ENCODE assay signal across 25 mouse cellular contexts in the genomic region with DNA sequence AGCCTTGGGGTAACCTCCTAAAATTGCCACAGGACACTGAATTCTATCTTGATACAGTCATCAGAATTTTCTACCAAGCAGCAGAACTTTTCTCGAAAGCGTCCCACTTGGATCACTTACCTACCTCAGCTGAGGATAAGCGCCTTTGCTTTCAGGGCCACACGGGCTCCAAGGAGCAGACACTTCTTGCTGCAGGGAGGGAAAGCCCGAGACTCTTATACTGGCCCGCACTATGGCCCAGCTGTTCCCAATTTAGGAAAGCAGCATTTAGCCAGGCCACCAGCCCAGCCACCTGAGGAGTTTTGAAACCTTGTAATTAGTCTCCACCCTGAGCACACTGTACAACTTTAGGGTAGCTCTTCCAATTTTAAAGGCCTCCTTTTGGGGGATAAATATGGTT. TPM values are rescaled to one million over a fixed set of nuclear protein-coding genes. Genes with fewer than 3 reads are reported as not detected.
DNase-seq lines count a peak whose midpoint lies in the region; ATAC-seq lines count a peak whose summit lies in the region.
"Had no signal": no experiment of that assay in that cellular context is flagged by ENCODE, and none has a peak within 500 bp of the region (broad histone marks: within the 10 kb centered on the region; RNA-seq: fewer than 3 reads in every experiment).

No protein-coding gene starts in this region.

- no peak overlapping the region for H3K4me2 ChIP-seq in hindbrain, embryonic 11.5 days (replicated peaks; ENCODE audit: low read depth, low read length)
- H3K4me2 ChIP-seq in embryonic facial prominence, embryonic 14.5 days (ENCODE audit: low read depth, low read length) = no peak overlapping the region
- H3K4me2 ChIP-seq in limb, embryonic 12.5 days = no peak overlapping the region
- H3K4me2 ChIP-seq: embryonic facial prominence, embryonic 15.5 days; forebrain, embryonic 15.5 days; heart, embryonic 13.5 days; hindbrain, embryonic 13.5 days had no signal

- no peak overlapping the region for H3K27ac ChIP-seq in hindbrain, embryonic 10.5 days
- no peak overlapping the region for H3K27ac ChIP-seq in hindbrain, embryonic 11.5 days (ENCODE audit: low read depth, low read length)
- H3K27ac ChIP-seq in embryonic facial prominence, embryonic 14.5 days (replicated peaks; ENCODE audit: low read depth, low read length) = no peak overlapping the region
- H3K27ac ChIP-seq in limb, embryonic 12.5 days = peak overlapping the region; percentile 18; the same call in 1 of the 2 replicates
- H3K27ac ChIP-seq: embryonic facial prominence, embryonic 15.5 days; forebrain, embryonic 10.5 days; forebrain, embryonic 15.5 days; heart, adult 2 months; heart, embryonic 13.5 days; hindbrain, embryonic 13.5 days; hindbrain, postnatal 0 days had no signal

- 79% methylated on average over 6 of the region's 6 CpGs for WGBS in hindbrain, embryonic 10.5 days
- 84% methylated on average over 6 of the region's 6 CpGs for WGBS in hindbrain, embryonic 11.5 days
- 40% methylated on average over 6 of the region's 6 CpGs for WGBS in embryonic facial prominence, embryonic 14.5 days
- whole genome bisulfite sequencing in limb, embryonic 12.5 days = 16% methylated on average over 6 of the region's 6 CpGs

- no peaks in the 10 kb centered on the region for H3K4me1 ChIP-seq in hindbrain, embryonic 10.5 days (replicated peaks)
- H3K4me1 ChIP-seq in hindbrain, embryonic 11.5 days (replicated peaks; ENCODE audit: control insufficient read depth, insufficient read depth, low read length) = no peaks in the 10 kb centered on the region
- no peaks in the 10 kb centered on the region for H3K4me1 ChIP-seq in embryonic facial prominence, embryonic 14.5 days (ENCODE audit: control insufficient read depth, insufficient read depth, low read length)
- peaks cover 15% of the 10 kb centered on the region for H3K4me1 ChIP-seq in limb, embryonic 12.5 days (replicated peaks)
- H3K4me1 ChIP-seq: embryonic facial prominence, embryonic 15.5 days; forebrain, embryonic 10.5 days; heart, embryonic 13.5 days; hindbrain, embryonic 13.5 days had no signal

- H3K27me3 ChIP-seq in hindbrain, embryonic 10.5 days (ENCODE audit: insufficient read depth, poor library complexity, severe bottlenecking) = no peaks in the 10 kb centered on the region
- no peaks in the 10 kb centered on the region for H3K27me3 ChIP-seq in hindbrain, embryonic 11.5 days (ENCODE audit: control insufficient read depth, insufficient read depth, low read length)
- H3K27me3 ChIP-seq in embryonic facial prominence, embryonic 14.5 days (replicated peaks; ENCODE audit: control insufficient read depth, insufficient read depth, low read length) = no peaks in the 10 kb centered on the region
- no peaks in the 10 kb centered on the region for H3K27me3 ChIP-seq in limb, embryonic 12.5 days
- H3K27me3 ChIP-seq: embryonic facial prominence, embryonic 15.5 days; forebrain, embryonic 15.5 days; heart, embryonic 13.5 days; hindbrain, embryonic 13.5 days had no signal

- H3K4me3 ChIP-seq in hindbrain, embryonic 10.5 days = no peak overlapping the region
- H3K4me3 ChIP-seq in hindbrain, embryonic 11.5 days (ENCODE audit: low read depth, low read length) = no peak overlapping the region
- no peak overlapping the region for H3K4me3 ChIP-seq in embryonic facial prominence, embryonic 14.5 days (ENCODE audit: low read depth, low read length)
- no peak overlapping the region for H3K4me3 ChIP-seq in limb, embryonic 12.5 days (replicated peaks)
- H3K4me3 ChIP-seq: embryonic facial prominence, embryonic 15.5 days; erythroblast, embryonic 14.5 days; forebrain, embryonic 10.5 days; forebrain, embryonic 15.5 days; heart, adult 2 months; heart, embryonic 13.5 days; hindbrain, embryonic 13.5 days had no signal

- no peak for ATAC-seq in hindbrain, embryonic 11.5 days (ENCODE audit: low FRiP score)
- ATAC-seq in embryonic facial prominence, embryonic 14.5 days (ENCODE audit: low read depth) = peak; percentile 50; the same call in 1 of the 2 replicates
- ATAC-seq in limb, embryonic 12.5 days (ENCODE audit: insufficient number of reproducible peaks, insufficient read depth, low FRiP score, low TSS enrichment, low read depth) = no peak; the same call in 1 of the 2 replicates
- ATAC-seq: CD4-positive, CD25-positive, alpha-beta regulatory T cell, adult 4 months; forebrain, embryonic 15.5 days; hindbrain, postnatal 0 days had no signal

- H3K9ac ChIP-seq in hindbrain, embryonic 11.5 days (ENCODE audit: low read depth, low read length) = no peak overlapping the region
- H3K9ac ChIP-seq in embryonic facial prominence, embryonic 14.5 days (ENCODE audit: low read depth, low read length) = no peak overlapping the region
- no peak overlapping the region for H3K9ac ChIP-seq in limb, embryonic 12.5 days (replicated peaks)
- H3K9ac ChIP-seq: embryonic facial prominence, embryonic 15.5 days; forebrain, embryonic 15.5 days; heart, embryonic 13.5 days; hindbrain, embryonic 13.5 days had no signal

- DNase-seq in embryo, embryonic 10.5 days (ENCODE audit: low spot score) = peak; percentile 46
- DNase-seq in embryo, embryonic 9.5 days (ENCODE audit: extremely low spot score) = no peak
- DNase-seq in hindbrain, embryonic 10.5 days (ENCODE audit: low spot score) = peak; percentile 10
- DNase-seq in hindbrain, embryonic 11.5 days (ENCODE audit: low spot score) = no peak
- DNase-seq in embryonic facial prominence, embryonic 14.5 days (ENCODE audit: low spot score) = peak; percentile 36
- DNase-seq in kidney, postnatal 14 days = no peak
- DNase-seq in urinary bladder, adult 2 months (ENCODE audit: low spot score) = no peak
- DNase-seq: adrenal gland, postnatal 10 days; B cell, adult 2 months; cerebellum, adult 11-12 months; cerebellum, adult 9-10 months; cerebellum, postnatal 25 days; gastrocnemius, postnatal 14 days; heart, adult 2 months; heart, postnatal 36 days had no signal

- no peaks in the 10 kb centered on the region for H3K9me3 ChIP-seq in hindbrain, embryonic 10.5 days
- H3K9me3 ChIP-seq in hindbrain, embryonic 11.5 days (ENCODE audit: control insufficient read depth, low read length) = no peaks in the 10 kb centered on the region
- no peaks in the 10 kb centered on the region for H3K9me3 ChIP-seq in embryonic facial prominence, embryonic 14.5 days (ENCODE audit: control insufficient read depth, low read length)
- peaks cover 2% of the 10 kb centered on the region; the same call in 1 of the 2 replicates for H3K9me3 ChIP-seq in limb, embryonic 12.5 days
- H3K9me3 ChIP-seq: embryonic facial prominence, embryonic 15.5 days; forebrain, embryonic 10.5 days; forebrain, embryonic 15.5 days; heart, embryonic 13.5 days; hindbrain, embryonic 13.5 days had no signal

- H3K36me3 ChIP-seq in hindbrain, embryonic 10.5 days = no peaks in the 10 kb centered on the region
- no peaks in the 10 kb centered on the region for H3K36me3 ChIP-seq in hindbrain, embryonic 11.5 days (ENCODE audit: control insufficient read depth, insufficient read depth, low read length)
- H3K36me3 ChIP-seq in embryonic facial prominence, embryonic 14.5 days (ENCODE audit: control insufficient read depth, insufficient read depth, low read length) = no peaks in the 10 kb centered on the region
- no peaks in the 10 kb centered on the region for H3K36me3 ChIP-seq in limb, embryonic 12.5 days
- H3K36me3 ChIP-seq: embryonic facial prominence, embryonic 15.5 days; forebrain, embryonic 10.5 days; forebrain, embryonic 15.5 days; G1E; heart, embryonic 13.5 days; hindbrain, embryonic 13.5 days had no signal

RNA-seq across cellular contexts. Expression of a gene that starts 40.3 kb away (rescaled TPM):
- 0.91 and 1.5 TPM in 2 replicates for polyA plus RNA-seq in hindbrain, embryonic 10.5 days (2016; fragmentation: Nextera tagmentation; extraction: Ambion mirVana)
- polyA plus RNA-seq in hindbrain, embryonic 11.5 days (2014; fragmentation: Nextera tagmentation; extraction: Ambion mirVana) = 1.6 and 3.0 TPM in 2 replicates
- 2.0 and 2.4 TPM in 2 replicates for polyA plus RNA-seq in embryonic facial prominence, embryonic 14.5 days (2014; fragmentation: Nextera tagmentation; extraction: Ambion mirVana)
- polyA plus RNA-seq in limb, embryonic 12.5 days (2016; fragmentation: Nextera tagmentation; extraction: Ambion mirVana) = 2.0 and 2.4 TPM in 2 replicates
- polyA plus RNA-seq in urinary bladder, adult 2 months (2012; rRNA removed) = 2.5 and 2.8 TPM in 2 replicates
- polyA plus RNA-seq: erythroblast, embryonic 14.5 days; G1E had no signal

Comparison
In these comparisons a context has a peak if more than half of its experiments do, and no peak if none do; other contexts are left out.
1. DNase-seq: peak in embryo, embryonic 10.5 days (single experiment), hindbrain, embryonic 10.5 days (single experiment) and embryonic facial prominence, embryonic 14.5 days (single experiment); none in embryo, embryonic 9.5 days (single experiment), hindbrain, embryonic 11.5 days (single experiment), kidney, postnatal 14 days (single experiment) and urinary bladder, adult 2 months (single experiment).